17 mouse cellular contexts compared by ENCODE assay signal in the genomic region with DNA sequence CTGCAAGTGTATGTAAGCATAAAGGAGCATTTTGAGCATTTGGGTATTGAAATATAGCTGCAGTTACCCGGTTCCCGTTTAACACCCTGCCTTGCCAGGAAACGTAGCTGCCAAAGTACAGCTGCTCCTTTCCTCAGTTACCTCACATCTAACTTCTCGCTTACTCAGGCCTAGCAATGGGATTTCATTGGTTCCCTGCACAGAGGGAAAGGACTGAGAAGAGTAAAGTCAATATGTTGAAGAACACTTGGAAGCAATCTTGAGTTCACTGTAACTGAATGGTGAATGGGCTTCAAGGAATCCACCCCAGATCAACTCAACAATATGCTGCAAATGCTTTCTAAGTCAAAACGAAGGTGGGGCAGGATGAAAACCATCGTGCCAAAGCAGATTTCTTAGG.
"Had no signal": no experiment of that assay in that cellular context is flagged by ENCODE, and none has a peak within 500 bp of the region (broad histone marks: within the 10 kb centered on the region; RNA-seq: fewer than 3 reads in every experiment).

No protein-coding gene starts in this region.

- H3K27me3 ChIP-seq: liver, embryonic 13.5 days; liver, embryonic 15.5 days; megakaryocyte, embryonic 14.5 days; midbrain, embryonic 13.5 days; midbrain, embryonic 15.5 days; neural tube, embryonic 12.5 days; stomach, embryonic 15.5 days had no signal

- H3K9me3 ChIP-seq: liver, embryonic 13.5 days; liver, embryonic 15.5 days; megakaryocyte, embryonic 14.5 days; midbrain, embryonic 13.5 days; midbrain, embryonic 15.5 days; neural tube, embryonic 12.5 days; stomach, embryonic 15.5 days had no signal

- H3K4me1 ChIP-seq: liver, embryonic 13.5 days; liver, embryonic 15.5 days; megakaryocyte, embryonic 14.5 days; midbrain, embryonic 13.5 days; midbrain, embryonic 15.5 days; neural tube, embryonic 12.5 days; stomach, embryonic 15.5 days had no signal

- H3K27ac ChIP-seq: liver, embryonic 13.5 days; liver, embryonic 15.5 days; macrophage; midbrain, embryonic 13.5 days; midbrain, embryonic 15.5 days; neural tube, embryonic 12.5 days; stomach, embryonic 15.5 days; stomach, postnatal 0 days had no signal

- DNase-seq: liver, embryonic 13.5 days; liver, postnatal 0 days; lung, postnatal 10 days; right cerebral cortex, postnatal 14 days; thymus, adult 2 months; thymus, postnatal 25 days; thymus, postnatal 4 days had no signal

- H3K4me3 ChIP-seq: liver, embryonic 13.5 days; liver, embryonic 15.5 days; megakaryocyte, embryonic 14.5 days; midbrain, embryonic 13.5 days; midbrain, embryonic 15.5 days; neural tube, embryonic 12.5 days; stomach, embryonic 15.5 days had no signal

- H3K9ac ChIP-seq: liver, embryonic 13.5 days; liver, embryonic 15.5 days; liver, postnatal 0 days; midbrain, embryonic 13.5 days; midbrain, embryonic 15.5 days; neural tube, embryonic 12.5 days; stomach, embryonic 15.5 days had no signal

- H3K4me2 ChIP-seq: liver, embryonic 11.5 days; liver, embryonic 13.5 days; liver, embryonic 15.5 days; midbrain, embryonic 11.5 days; midbrain, embryonic 13.5 days; midbrain, embryonic 15.5 days; neural tube, embryonic 12.5 days; stomach, embryonic 15.5 days had no signal

- H3K36me3 ChIP-seq: liver, embryonic 13.5 days; liver, embryonic 15.5 days; midbrain, embryonic 13.5 days; midbrain, embryonic 15.5 days; neural tube, embryonic 12.5 days; stomach, embryonic 15.5 days had no signal

- ATAC-seq: liver, postnatal 0 days; midbrain, embryonic 13.5 days; midbrain, embryonic 15.5 days had no signal
